Mouse (Mus musculus) lung, postnatal 4 days (tissue): ENCODE data around the gene Greb1.

Experiments
- DNase-seq, 2 experiments: peaks; one replicate each; pipeline ENCODE4 v3.0.0; 2021

The Greb1 gene

GRCm38 (mm10) chr12:16669176-16669575 is 131.5 kb downstream of the Greb1 start:
- DNase-seq = no peak

GRCm38 (mm10) chr12:16665022-16665421 is 135.7 kb downstream of the Greb1 start:
- DNase-seq = no peak

GRCm38 (mm10) chr12:16662955-16663585 is 137.6 kb downstream of the Greb1 start:
- no peak for DNase-seq

GRCm38 (mm10) chr12:16661936-16662335 is 138.8 kb downstream of the Greb1 start:
- DNase-seq = no peak

- no peak for DNase-seq
Observed at GRCm38 (mm10) chr12:16661459-16661858, 139.2 kb downstream of the Greb1 start.

GRCm38 (mm10) chr12:16656906-16657875 is 143.5 kb downstream of the Greb1 start:
- DNase-seq = no peak

- no peak for DNase-seq
Observed at GRCm38 (mm10) chr12:16655604-16656003, 145.1 kb downstream of the Greb1 start.

- DNase-seq = peak; percentile 85 to 86
Observed at GRCm38 (mm10) chr12:16653332-16654093, 147.2 kb downstream of the Greb1 start, which contains the start of gene Ntsr2. Gene Ntsr2, plus strand, starts transcription at chr12:16653382.

GRCm38 (mm10) chr12:16649819-16650218 is 150.9 kb downstream of the Greb1 start:
- no peak for DNase-seq

- DNase-seq = no peak
Observed at GRCm38 (mm10) chr12:16648273-16648672, 152.4 kb downstream of the Greb1 start.

- DNase-seq = no peak
Observed at GRCm38 (mm10) chr12:16646780-16647409, 153.8 kb downstream of the Greb1 start.

- DNase-seq = no peak
Observed at GRCm38 (mm10) chr12:16644698-16645097, 156.0 kb downstream of the Greb1 start.

GRCm38 (mm10) chr12:16643508-16644345 is 157.0 kb downstream of the Greb1 start:
- peak in 1 of 2 experiments; percentile 32 for DNase-seq

- DNase-seq = no peak
Observed at GRCm38 (mm10) chr12:16642000-16642399, 158.7 kb downstream of the Greb1 start.

- no peak for DNase-seq
Observed at GRCm38 (mm10) chr12:16640075-16640474, 160.6 kb downstream of the Greb1 start.

GRCm38 (mm10) chr12:16639078-16639771 is 161.5 kb downstream of the Greb1 start:
- DNase-seq = no peak

- DNase-seq = no peak
Observed at GRCm38 (mm10) chr12:16635816-16636215, 164.9 kb downstream of the Greb1 start.

GRCm38 (mm10) chr12:16634075-16634813 is 166.4 kb downstream of the Greb1 start:
- DNase-seq = peak; percentile 42 to 71

- DNase-seq = peak in 1 of 2 experiments; percentile 38
Observed at GRCm38 (mm10) chr12:16633235-16633634, 167.5 kb downstream of the Greb1 start.

GRCm38 (mm10) chr12:16631423-16631822 is 169.3 kb downstream of the Greb1 start:
- no peak for DNase-seq
